Mouse (Mus musculus) lung, postnatal 0 days (tissue): Measurements from ENCODE around the gene Ffar4.

Source experiments
- CTCF ChIP-seq: IDR thresholded peaks from 2 replicates; pipeline ENCODE4 v1.5.1; 2016; ENCODE audit warnings: antibody characterized with exemption, mild to moderate bottlenecking
- EP300 ChIP-seq: IDR thresholded peaks from 2 replicates; pipeline ENCODE4 v1.6.1; 2016; ENCODE audit warnings: antibody characterized with exemption, mild to moderate bottlenecking, control low read depth

- TF ChIP-seq CTCF (no peak), EP300 (no peak)
Measured at GRCm38 (mm10) chr19:38091512-38091985, 5.3 kb upstream of the Ffar4 start.
